Mouse (Mus musculus): ENCODE results near the gene Gm10401.

DNA sequence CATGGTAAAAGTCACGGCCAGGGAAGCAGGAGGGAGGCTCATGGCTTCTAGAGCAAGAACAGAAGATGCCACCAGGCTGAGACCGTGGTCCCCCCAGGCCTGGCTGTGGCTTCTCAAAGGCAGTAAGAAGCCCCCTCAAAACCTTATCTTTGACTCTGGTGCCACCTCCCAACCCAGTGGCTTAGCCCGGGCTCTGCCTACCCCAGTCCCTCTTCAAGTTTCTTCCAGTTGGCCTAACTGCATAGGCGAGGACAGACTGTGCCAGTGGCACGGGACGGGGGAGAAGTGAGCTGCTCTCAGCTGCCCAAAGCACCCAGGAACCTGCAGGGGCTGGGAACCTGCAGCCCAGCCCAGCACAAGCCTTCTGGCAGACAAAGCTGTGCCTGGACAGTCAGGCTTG, 26.6 kb upstream of the Gm10401 start:
- no peak for TF ChIP-seq POLR2A (IDR thresholded peaks at IDR 0.05; ENCODE audit: control insufficient read depth, extremely low read depth, insufficient read depth, low read length, poor library complexity)
- TF ChIP-seq CTCF (IDR thresholded peaks at IDR 0.05; ENCODE audit: borderline replicate concordance, control insufficient read depth, extremely low read depth, insufficient read depth, low read length, poor library complexity): no peak

All from thymus, adult 2 months (tissue).